Mouse (Mus musculus) G1E-ER4 (cell line): Measurements from ENCODE around the gene Ccdc14. TPM values are rescaled to one million over a fixed set of nuclear protein-coding genes. Genes with fewer than 3 reads are reported as not detected.

ENCODE experiments used
- GATA1 ChIP-seq: IDR thresholded peaks from one replicate; pipeline ENCODE4 v1.8.0; 2012; ENCODE audit warnings: low read length, inconsistent platforms
- polyA plus RNA-seq: library from polyadenylated mRNA; stranded (reverse); fragments of >175 nt; gene quantifications from 2 replicates; pipeline ENCODE4 v1.2.3, GENCODE M21; 2012

The Ccdc14 gene
- polyA plus RNA-seq, 1 experiment: 0.87 TPM

DNA sequence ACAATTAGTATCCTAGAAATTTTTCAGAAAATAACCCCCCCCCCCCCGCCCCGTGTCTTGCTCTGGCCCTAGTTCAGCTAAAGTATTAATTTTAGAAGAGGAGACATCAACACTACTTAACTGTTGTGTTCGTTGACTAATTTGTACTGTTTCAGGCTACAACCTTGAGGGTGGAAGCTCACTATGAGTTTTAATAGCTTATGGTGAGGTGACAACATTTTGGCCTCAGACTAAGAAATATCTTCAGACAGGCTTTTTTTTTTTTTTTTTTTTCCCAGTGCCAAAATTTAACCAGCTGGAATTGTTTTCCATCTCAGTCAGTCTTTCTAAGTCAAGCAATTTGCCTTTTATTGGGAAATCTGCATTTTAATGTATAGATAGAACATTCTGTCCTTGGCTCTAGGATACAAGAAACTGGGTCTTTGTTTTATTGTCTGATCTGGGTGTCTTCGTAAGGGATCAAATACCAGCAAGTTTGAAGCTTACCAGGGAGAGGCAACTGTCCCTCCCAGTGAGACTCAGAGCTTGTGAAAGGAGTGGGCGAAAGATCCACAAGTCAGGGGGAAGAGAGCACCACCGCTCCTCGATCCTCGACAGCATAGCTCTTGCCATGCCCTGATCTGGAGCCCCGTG is 73.7 kb downstream of the Ccdc14 start:
- TF ChIP-seq GATA1: no peak

DNA sequence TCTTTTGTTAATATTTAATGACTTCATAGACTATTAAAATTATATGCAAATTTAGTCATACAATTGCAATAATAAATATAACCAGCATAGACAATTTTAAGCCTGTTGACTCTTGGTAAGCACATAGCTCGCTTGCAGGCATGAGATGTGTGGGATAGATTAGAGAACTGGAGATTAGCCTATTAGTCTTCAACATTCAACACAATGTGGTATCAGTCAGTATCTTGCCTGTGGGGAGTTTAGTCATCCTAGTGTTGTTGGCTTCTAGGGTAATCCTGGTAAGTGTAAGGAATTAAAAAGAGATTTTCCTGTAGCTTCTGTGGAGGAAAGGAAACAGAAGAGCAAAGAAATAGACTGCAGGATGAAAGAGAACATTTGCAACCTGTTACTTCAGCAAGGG is 75.2 kb downstream of the Ccdc14 start:
- no peak for TF ChIP-seq GATA1

DNA sequence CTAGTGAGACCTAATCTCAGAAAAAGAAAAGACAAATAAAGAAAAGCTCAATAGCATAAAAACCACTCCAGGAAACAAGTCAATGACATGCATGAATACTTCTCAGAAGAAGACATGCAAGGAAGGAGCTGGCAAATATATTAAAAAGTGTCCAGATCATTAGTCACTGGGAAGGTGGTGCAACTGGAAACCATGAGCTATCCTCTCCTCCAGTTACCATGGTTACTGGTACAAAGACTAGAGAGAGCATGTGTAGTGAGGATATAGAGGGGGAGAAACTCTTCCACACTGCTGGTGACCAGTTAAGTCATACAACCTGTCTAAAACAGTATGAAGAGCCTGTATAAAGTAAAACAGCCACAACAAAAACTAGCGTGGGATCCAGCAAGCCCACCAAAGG is 75.8 kb downstream of the Ccdc14 start:
- TF ChIP-seq GATA1: no peak

DNA sequence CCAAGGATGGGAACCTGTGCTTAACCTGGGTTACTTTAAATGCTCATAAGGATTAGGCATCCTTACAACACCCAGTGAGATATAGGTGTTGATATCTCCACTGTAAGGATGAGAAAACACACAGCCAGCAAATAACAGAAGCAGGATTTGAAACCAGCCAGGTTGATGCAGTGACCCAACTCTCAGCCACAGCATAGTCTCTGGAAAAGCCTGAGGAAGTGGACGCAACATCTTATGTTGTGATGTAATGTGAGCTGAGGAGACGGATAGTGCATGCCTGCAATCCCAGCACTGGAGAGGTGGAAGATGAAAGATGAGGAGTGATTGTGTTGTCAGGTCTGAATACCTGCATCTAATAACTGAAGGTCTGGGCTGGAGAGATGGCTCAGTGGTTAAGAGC is 77.0 kb downstream of the Ccdc14 start:
- TF ChIP-seq GATA1: no peak

DNA sequence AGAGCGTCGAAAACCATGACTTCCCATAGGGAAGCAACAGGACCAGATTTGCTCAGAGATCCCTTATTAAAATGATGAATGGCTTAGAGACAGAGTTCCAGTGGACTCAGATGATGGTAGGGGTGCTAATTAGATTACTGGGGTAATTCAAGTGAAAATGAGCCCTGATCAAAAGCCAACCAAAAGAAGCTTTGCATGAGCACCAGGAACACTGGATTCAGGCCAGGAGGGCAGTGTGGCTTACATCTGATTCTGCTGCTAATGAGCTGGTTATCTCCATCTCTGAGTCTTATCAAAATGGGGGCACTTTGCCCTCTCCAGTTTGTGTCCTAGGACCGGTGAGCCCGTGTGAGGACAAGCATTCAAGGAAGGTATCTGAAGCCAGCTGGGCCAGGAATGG is 78.0 kb downstream of the Ccdc14 start:
- no peak for TF ChIP-seq GATA1

DNA sequence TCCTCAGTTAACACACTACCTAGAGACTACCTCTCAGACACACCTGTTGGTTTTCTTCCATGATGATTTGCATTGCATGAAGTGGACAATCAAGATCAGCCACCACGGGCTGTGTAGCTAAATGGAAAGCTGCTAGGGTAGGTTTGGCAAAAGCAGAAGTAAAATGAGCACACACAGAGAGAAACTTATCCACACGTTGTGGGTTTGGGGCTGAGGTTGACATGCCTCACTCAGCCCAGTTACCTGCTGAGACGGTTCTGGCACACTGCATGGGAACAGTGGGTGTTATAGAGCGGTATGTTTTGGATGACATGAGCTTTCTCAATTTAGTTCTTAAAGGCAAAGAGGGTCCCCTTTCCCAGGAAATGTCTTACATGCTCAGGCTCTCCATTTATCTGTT is 79.7 kb downstream of the Ccdc14 start:
- no peak for TF ChIP-seq GATA1

DNA sequence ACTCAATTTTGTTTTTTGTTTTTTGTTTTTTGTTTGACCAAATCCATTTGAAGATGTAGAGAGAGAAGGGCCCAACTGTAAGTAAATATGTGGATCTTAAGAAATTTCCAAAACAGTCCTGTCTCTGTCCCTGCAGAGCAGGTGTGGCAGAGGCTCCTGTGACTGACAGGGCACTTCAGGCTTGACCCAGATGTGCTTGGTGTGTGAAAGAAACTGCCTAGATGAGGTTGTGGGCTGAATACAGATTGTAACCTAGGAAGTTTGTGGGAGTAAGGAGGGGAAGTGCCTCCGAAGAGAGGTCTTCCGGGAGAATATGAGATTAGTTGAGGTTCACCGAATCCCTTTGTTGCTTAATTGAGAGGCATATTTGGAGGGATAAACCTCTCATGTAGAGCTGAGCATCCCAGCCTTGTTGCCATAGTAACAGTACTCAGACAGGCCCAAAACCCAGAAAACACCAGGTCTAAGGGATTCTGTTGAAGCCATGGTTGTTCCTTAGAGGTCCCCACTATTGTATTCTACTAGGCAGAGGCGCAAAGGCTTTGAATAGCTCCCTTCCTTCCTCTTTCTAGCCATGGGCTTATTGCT is 82.1 kb downstream of the Ccdc14 start:
- no peak for TF ChIP-seq GATA1

Other genes starting within 250 kb of the Ccdc14 start
- gene Kalrn, start 117.1 kb upstream of the Ccdc14 start, polyA plus RNA-seq: 2.9 and 3.3 TPM in 2 replicates
- gene Ropn1, start 40.7 kb upstream of the Ccdc14 start, polyA plus RNA-seq: not detected in 2 replicates
- 0.05 and 0.12 TPM in 2 replicates for gene Mylk, start 54.6 kb downstream of the Ccdc14 start, polyA plus RNA-seq